Mouse (Mus musculus) small intestine, adult 2 months (tissue): ENCODE data around the gene Desi1. TPM values are rescaled to one million over a fixed set of nuclear protein-coding genes. Genes with fewer than 3 reads are reported as not detected.
A peak's percentile ranks its signal among the peaks of the same experiment; 100 is the strongest.

Experiments
- H3K27ac ChIP-seq: fragments of 200-500 bp; 2 replicates; pipeline ENCODE4 v1.5.1; 2012; ENCODE audit warnings: low read depth, low read length, control low read depth, inconsistent platforms; ENCODE audit not compliant: insufficient read depth
- H3K27me3 ChIP-seq: fragments of 200-500 bp; 2 replicates; pipeline ENCODE4 v1.6.1; 2012; ENCODE audit warnings: mild to moderate bottlenecking, moderate library complexity, low read length, inconsistent platforms; ENCODE audit not compliant: control insufficient read depth, insufficient read depth
- H3K36me3 ChIP-seq: fragments of 200-500 bp; 2 replicates; pipeline ENCODE4 v1.6.1; 2012; ENCODE audit warnings: mild to moderate bottlenecking, low read length, control low read depth, inconsistent platforms; ENCODE audit not compliant: control insufficient read depth, insufficient read depth
- H3K4me1 ChIP-seq: fragments of 200-500 bp; 2 replicates; pipeline ENCODE4 v1.6.1; 2012; ENCODE audit warnings: low read length, inconsistent platforms, mixed read lengths; ENCODE audit not compliant: control insufficient read depth, insufficient read depth, insufficient read length
- H3K4me3 ChIP-seq: fragments of 200-500 bp; 2 replicates; pipeline ENCODE4 v1.5.1; 2012; ENCODE audit warnings: low read depth, mild to moderate bottlenecking, control low read depth, inconsistent platforms, low read length, moderate library complexity
- CTCF ChIP-seq: fragments of 200-500 bp; IDR thresholded peaks from 2 replicates; pipeline ENCODE4 v1.5.1; 2012; ENCODE audit warnings: low read depth, mild to moderate bottlenecking, control low read depth, inconsistent platforms, low read length, moderate library complexity, mixed read lengths; ENCODE audit not compliant: insufficient replicate concordance, insufficient read length; ENCODE audit errors: extremely low read depth
- POLR2A ChIP-seq: fragments of 200-500 bp; IDR thresholded peaks from 2 replicates; pipeline ENCODE4 v1.6.1; 2012; ENCODE audit warnings: low read depth, mild to moderate bottlenecking, control low read depth, inconsistent platforms, low read length, moderate library complexity
- WGBS: fragments of 180-500 bp; shearing (Covaris S2); methylation state at CpG from one replicate; pipeline ENCODE4 v1.1.7; 2018; 5-methylcytosine and 5-hydroxymethylcytosine counted together
- polyA plus RNA-seq: library from polyadenylated mRNA; depleted of rRNA; stranded (reverse); fragments of >200 nt; gene quantifications from 2 replicates; pipeline ENCODE4 v1.2.3, GENCODE M21; 2012

Desi1 gene
- polyA plus RNA-seq, 1 experiment = 25.4 TPM

DNA sequence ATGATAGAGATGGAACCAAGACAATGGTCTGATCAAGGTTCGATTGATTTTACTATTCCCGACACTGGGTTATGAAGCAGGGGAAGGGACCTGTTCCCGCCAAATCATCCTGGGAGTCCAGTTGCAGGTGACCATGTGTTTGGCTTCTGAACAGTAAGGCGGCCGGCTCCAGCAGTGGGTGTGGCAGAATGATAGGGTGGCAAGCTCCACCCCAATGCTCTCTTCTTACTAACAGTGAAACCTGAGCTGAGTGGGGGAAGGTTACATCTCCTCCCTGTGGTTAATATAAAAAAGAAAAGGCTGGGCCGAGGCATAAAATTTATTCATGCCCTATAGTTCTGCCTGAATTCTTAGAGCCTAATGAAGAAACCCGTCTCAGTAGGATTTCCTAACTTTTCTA lies 64.5 kb downstream of the Desi1 start:
- 44% methylated on average over 7 of the region's 7 CpGs for WGBS
- no peaks in the 10 kb centered on the region; the same call in 1 of the 2 replicates for H3K4me1 ChIP-seq
- no peak overlapping the region for H3K4me3 ChIP-seq
- no peaks in the 10 kb centered on the region for H3K36me3 ChIP-seq
- no peaks in the 10 kb centered on the region for H3K27me3 ChIP-seq
- H3K27ac ChIP-seq = no peak overlapping the region
- TF ChIP-seq CTCF (no peak), POLR2A (no peak)

GRCm38 (mm10) chr15:81968447-81968846 lies 65.2 kb downstream of the Desi1 start:
- Histone ChIP-seq H3K27ac (no peak overlapping the region), H3K36me3 (no peaks in the 10 kb centered on the region), H3K27me3 (no peaks in the 10 kb centered on the region), H3K4me3 (no peak overlapping the region), H3K4me1 (no peaks in the 10 kb centered on the region; the same call in 1 of the 2 replicates)
- no peak for TF ChIP-seq POLR2A
- no peak for TF ChIP-seq CTCF
- WGBS = 49% methylated on average over 2 of the region's 2 CpGs

DNA sequence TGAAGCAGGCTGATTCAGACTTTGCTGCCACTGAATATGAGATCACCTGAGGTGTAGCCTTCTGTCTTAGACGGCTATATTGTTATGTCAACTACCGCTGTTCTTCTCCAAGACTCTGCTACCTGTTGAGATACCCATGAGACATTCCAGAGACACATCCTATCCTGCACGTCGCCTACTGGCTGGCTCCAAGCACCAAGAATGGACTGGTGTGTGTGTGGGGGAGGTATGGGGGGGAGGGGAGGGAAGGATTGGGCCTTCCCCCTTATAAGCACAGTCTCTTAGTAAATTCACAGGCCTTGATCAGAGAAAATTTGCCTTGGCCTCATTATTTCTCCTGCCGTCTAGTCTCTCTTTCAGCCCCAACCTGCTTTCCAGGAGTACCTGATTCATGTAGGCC lies 65.8 kb downstream of the Desi1 start:
- Histone ChIP-seq H3K36me3 (no peaks in the 10 kb centered on the region), H3K27ac (no peak overlapping the region), H3K4me3 (no peak overlapping the region), H3K27me3 (no peaks in the 10 kb centered on the region), H3K4me1 (no peaks in the 10 kb centered on the region; the same call in 1 of the 2 replicates)
- TF ChIP-seq POLR2A (no peak), CTCF (no peak)
- 91% methylated on average over 5 of the region's 5 CpGs for WGBS

DNA sequence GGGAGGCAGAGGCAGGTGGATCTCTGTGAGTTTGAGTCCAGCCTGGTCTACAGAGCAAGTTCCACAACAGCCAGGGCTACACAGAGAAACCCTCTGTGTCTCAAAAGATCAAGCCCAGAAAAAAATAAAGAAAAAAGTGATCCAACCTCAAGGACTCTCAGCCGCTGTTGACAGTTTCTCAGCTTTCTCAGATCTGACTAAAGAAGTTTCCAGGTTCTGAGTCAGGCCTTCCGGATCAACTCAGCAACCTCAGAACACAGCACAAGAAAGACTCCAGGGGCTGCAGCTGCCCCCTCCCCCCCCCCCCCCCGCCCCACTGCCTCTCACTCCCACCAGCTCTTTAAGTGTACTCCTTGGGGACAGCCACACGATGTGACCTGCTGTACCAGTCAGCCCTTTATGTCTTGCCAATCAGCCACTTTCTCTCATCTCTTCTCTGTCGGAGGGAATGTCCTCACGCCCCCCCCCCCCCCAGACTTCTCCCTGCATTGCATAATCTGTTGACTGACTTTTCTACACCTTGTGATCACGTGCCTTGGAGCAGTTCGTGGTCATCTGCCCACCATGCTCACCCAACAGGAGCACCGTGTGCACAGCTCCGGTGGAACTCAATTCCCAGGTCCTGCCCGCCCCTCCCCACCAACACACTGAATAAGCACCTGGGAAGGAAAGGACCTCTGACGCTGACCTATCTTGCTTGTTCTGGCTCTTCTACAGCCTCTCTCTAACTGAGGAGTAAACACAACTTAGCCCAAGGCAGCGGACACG lies 67.4 kb downstream of the Desi1 start:
- Histone ChIP-seq H3K4me3 (no peak overlapping the region), H3K4me1 (no peaks in the 10 kb centered on the region; the same call in 1 of the 2 replicates), H3K27me3 (no peaks in the 10 kb centered on the region), H3K27ac (no peak overlapping the region), H3K36me3 (no peaks in the 10 kb centered on the region)
- WGBS = 76% methylated on average over 14 of the region's 14 CpGs
- TF ChIP-seq CTCF (no peak), POLR2A (no peak)

- 78% methylated on average over 4 of the region's 4 CpGs for WGBS
- no peaks in the 10 kb centered on the region for H3K36me3 ChIP-seq
- TF ChIP-seq POLR2A (no peak), CTCF (no peak)
- H3K4me1 ChIP-seq = no peaks in the 10 kb centered on the region; the same call in 1 of the 2 replicates
- H3K4me3 ChIP-seq = no peak overlapping the region
- H3K27me3 ChIP-seq = no peaks in the 10 kb centered on the region
- H3K27ac ChIP-seq = no peak overlapping the region
These were observed 68.6 kb downstream of the Desi1 start for GRCm38 (mm10) chr15:81964980-81965545.

DNA sequence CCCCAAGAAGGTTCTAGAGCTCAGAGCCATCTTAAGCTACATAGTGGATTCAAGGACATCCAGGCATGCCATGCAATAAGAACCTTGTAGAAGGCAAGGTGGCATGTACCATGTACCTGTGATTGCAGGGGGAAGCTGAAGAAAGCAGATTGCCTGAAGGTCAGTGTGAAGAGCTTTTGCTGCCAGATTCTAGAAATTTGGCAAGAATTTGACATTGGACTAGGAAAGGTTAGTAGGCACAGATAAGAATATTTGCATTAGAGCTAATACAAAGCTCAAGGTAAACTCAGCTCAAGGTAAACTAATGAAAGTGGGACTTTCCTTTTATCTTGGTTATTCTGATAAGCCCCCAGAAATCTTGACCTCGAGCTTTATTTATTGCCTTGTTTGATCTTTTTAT lies 69.4 kb downstream of the Desi1 start:
- Histone ChIP-seq H3K27me3 (no peaks in the 10 kb centered on the region), H3K4me3 (no peak overlapping the region), H3K4me1 (no peaks in the 10 kb centered on the region; the same call in 1 of the 2 replicates), H3K27ac (no peak overlapping the region), H3K36me3 (no peaks in the 10 kb centered on the region)
- TF ChIP-seq CTCF (no peak), POLR2A (no peak)
- WGBS = 19% methylated on average over 1 of the region's 1 CpGs

GRCm38 (mm10) chr15:81961078-81961451 lies 72.6 kb downstream of the Desi1 start:
- 3% methylated on average over 7 of the region's 8 CpGs for WGBS
- Histone ChIP-seq H3K4me1 (no peaks in the 10 kb centered on the region; the same call in 1 of the 2 replicates), H3K4me3 (peak overlapping the region; percentile 47), H3K27me3 (no peaks in the 10 kb centered on the region), H3K27ac (no peak overlapping the region), H3K36me3 (no peaks in the 10 kb centered on the region)
- TF ChIP-seq CTCF (no peak), POLR2A (no peak)
